Mouse (Mus musculus) gastrocnemius, postnatal 14 days (tissue): ENCODE data around the gene Taf7l. TPM values are rescaled to one million over a fixed set of nuclear protein-coding genes. Genes with fewer than 3 reads are reported as not detected.

Experiments used
- DNase-seq: peaks from one replicate; pipeline ENCODE4 v3.0.0; 2021; ENCODE audit warnings: mixed read lengths
- intact Hi-C: fragments of 180-260 bp; cut with DNase I; formaldehyde crosslinking; loops from one replicate; pipeline ENCODE4 v1.15.1; 2025; ENCODE audit warnings: low total_unique reads
- long read RNA-seq, 2 experiments: library from polyadenylated mRNA; stranded (forward); transcript quantifications; one replicate each; pipeline ENCODE4 v2.0.0; 2021
- total RNA-seq, 2 experiments: library from RNA; stranded (reverse); gene quantifications; 2 replicates each; pipeline ENCODE4 v1.2.3; 2021

The Taf7l gene
- total RNA-seq = not detected
- long read RNA-seq, experiment 1, partial matches to known transcripts = 0 of 1 reads
- long read RNA-seq, experiment 1, other reads (novel, unspliced or antisense) = 1 of 1 reads
- long read RNA-seq, experiment 2 = 0 reads

DNA sequence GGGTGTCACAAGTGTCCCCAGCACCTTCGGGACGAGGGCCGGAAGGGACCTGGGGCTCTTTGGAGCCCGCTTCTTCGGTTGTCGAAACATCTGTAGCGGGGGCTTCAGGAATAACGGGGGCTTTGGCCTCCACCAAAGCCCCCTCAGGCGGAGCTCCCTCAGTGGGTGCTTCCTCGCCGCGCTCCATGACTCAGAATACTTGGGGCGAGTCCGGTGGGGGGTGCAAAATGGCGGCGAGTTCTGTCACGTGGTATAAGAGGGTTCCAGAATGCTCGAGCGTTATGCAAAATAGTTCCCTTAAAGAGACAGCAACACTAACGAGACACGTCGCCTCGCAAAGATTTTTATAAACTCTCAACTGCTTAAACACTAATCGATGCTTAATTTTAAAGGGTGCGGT is at the start of gene Taf7l:
TSS of gene Taf7l (minus strand) at position 201 of the 400 bp plus-strand sequence.
- no peak for DNase-seq
- intact Hi-C loops = no loop called here

DNA sequence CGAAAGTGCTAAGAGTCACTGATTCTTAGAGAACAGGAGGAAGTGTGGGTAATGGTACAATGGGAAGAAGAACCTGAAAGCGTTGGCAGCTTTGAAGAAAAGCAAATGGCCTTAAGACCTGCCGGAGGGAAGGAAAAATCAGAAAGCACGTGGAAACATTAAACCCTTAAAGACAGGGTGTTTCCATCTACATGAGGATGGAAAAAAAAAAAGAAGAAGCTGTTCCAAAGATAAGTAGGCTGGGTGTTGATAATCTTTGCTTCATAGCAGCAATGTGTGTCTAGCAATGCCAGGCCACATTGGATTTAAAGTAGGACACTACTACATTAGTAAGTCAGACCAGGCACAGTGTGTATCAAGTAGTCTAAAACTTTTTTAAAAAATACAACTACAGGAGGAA is 49.0 kb upstream of the Taf7l start:
- intact Hi-C loops = no loop called here

DNA sequence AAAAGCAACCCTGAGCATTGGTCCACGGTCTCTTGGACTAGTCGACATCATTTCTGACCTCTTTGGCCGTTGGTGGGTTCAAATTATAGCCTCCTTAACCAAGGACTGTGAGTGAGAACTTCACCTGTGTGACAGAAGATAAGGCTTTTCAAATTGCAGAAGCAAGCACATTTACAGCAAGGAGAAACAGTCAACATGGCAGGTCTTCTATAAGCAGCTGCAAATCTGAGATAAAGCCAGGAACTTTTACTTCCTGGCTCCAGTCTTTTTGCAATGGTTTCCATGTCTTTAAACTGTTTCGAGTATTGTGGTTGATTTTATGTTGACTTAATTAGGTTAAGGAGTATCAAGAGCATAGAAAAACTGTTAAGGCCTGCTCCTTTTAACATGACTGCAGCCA is 47.5 kb upstream of the Taf7l start:
- DNase-seq = no peak
- intact Hi-C loops = no loop called here

More for the DNA sequence above, 49.0 kb upstream of the Taf7l start:
- DNase-seq = no peak

DNA sequence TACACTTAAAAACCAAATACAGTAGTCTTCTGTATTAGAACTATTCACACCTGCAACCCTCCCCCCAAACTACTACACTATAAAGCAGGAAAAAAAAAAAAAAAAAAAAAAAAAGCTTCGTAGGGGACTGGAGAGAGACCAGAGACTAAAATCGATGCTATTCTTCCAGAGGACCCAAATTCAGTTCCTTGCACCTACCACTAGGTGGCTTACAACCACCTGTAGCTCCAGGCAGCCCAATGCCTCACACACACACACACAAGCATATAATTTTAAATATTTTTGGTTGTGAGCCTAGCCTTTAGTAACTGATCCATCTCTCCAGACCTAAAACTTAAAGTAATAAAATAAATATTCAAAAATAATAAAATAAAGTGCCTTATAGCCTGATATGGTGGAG is 33.2 kb upstream of the Taf7l start:
- intact Hi-C loops = no loop called here

DNA sequence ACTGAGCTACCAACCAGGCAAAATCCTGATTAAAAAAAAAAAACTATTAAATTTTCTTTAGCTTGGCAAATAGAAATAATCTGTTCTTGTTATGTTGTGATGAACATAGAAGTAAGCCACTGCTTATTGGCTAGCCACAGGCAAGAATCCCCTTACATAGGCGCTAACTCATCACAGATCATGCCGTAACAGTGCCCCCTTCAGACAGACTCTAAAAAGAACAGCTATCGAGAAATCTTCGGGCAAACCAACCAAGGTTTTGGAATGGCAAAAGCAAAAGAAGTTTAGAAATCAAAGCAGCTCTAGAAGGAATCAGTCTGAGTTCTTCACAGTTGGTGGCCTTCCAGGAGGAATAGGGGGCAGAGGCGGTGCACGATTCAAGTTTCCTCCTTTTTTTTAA is 31.7 kb upstream of the Taf7l start:
- DNase-seq = no peak
- intact Hi-C loops = no loop called here

More for the DNA sequence above, 33.2 kb upstream of the Taf7l start:
- no peak for DNase-seq

DNA sequence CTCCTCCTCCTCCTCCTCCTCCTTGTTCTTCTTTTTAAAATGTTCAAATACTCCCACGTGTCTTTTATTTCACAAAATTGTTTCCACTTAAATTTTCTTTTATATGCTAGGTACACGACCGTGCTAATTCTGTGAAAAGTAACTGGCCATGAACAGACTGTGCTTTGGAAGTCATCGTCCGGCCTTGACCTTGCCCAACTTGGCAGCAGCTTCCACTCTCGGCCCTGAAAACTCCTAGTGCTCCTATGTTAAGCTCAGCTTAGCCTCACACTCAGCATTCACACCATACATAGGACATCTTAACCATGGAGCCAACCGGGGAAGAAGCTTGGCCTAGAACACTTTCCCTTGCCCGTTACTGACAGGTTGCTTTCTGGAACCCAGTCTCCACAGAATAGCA is 24.4 kb upstream of the Taf7l start:
- intact Hi-C loops = no loop called here
- no peak for DNase-seq

DNA sequence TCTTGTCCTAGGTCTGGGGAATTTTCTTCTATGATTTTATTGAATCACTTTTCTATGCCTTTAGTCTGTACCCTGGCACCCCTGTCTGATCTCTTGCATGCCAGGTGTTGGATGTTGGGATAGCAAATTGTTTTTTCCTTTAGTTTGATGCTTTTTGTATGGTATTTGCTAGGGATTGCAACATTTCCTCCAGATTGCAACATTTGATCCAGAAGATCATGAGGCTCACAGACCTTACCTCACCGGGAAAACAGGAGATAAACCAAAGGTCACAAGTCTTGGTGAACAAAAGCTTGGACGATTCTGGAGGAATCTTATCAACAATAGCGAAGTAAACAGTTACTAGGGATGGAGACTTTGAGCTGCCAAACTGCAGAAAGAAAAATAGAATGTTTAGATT is 5.4 kb upstream of the Taf7l start:
- no peak for DNase-seq
- intact Hi-C loops = no loop called here

DNA sequence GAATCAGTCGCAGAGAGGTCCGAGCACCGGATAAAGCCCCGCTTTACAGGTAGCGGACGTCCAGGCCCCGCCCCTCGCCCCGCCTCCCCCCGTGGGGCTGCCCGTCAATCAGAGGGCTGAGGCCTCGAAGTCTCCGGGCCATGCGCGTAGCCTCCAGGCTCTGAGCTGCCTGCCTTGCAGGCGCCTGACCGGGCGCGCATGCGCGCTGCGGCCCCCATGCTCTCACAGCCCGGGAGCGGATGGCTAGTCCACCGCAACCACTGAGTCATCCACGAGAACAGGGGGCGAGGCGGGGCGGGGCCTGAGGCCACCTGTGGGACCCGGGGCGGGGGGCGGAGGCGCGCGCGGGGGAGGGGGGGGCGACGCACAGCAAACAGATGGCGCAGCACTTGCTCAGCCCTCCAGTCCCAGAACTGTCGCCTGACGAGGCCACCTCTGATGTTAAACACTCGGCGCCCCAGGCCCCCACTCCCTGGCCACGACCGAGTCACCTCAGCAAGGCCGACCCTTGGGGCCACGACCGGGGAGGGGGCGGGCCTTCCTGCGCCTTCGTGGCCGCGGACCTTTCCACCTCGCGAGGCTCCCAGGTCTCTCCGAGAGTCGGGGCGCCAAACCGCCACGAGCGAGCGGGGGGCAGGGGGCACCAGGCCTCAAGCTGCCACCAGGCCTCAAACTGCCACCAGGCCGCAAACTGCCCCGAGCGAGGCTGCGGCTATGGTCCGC is 1.1 kb downstream of the Taf7l start:
- DNase-seq = no peak
- intact Hi-C loops = no loop called here

DNA sequence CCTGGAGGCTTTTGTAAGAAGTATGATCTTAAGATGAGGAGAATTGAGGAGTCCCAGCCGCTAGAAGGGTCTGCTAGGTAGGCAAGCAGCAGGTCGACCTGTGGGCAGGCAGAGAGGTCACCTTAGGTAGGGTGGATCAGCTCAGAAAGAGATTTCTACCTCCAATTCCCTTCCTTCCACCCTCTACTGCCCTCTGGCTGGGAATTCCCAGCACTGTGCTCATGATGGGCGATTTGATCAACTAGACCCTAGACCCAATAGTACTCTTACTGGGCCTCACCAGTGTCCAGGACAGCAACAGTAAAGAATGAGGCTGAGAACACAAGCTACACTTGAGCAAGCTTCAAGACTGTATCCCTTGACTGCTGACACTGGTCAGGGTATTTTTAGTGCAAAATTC is 49.0 kb downstream of the Taf7l start:
- intact Hi-C loops = no loop called here
- no peak for DNase-seq

DNA sequence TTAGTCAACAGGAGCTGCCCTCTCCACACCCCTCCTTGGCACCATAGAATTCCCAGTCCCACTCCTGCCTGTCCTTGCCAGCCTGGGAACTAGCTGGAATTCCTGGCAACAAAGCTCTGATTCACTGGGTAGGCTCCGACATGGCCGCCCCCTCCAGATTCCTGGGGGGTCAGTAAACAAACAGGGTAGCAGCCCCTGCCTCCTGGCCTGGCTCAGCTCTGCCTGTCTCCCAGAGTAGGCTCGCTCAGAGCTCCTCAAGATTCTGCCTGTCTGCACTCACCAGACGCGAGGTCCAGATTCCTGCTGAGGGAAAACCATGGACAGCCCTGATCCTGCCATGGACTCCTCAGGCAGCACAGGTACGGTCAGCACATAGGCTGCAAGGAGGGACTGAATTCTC is 49.5 kb downstream of the Taf7l start:
- intact Hi-C loops = no loop called here
- DNase-seq = no peak

DNA sequence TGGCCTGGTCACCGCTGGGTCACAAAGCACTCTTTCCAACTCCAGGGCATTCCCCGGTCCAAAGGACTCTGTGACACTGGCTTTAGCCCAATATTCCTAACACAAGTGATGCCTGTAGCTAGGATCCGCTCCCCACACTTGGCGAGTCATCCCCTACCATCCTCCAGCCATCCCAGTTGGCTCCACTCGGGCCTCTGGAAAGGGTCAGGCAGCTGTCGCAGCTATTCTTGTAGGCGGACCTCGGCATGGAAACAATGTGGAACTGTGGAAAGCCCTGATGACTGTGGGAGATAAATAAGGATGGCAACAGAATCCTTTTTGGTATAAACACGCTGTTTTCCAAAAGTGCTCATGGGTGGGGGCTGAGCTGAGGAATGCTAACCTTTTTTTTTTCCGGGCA is 50.5 kb downstream of the Taf7l start:
- intact Hi-C loops = no loop called here
- DNase-seq = peak; percentile 32

DNA sequence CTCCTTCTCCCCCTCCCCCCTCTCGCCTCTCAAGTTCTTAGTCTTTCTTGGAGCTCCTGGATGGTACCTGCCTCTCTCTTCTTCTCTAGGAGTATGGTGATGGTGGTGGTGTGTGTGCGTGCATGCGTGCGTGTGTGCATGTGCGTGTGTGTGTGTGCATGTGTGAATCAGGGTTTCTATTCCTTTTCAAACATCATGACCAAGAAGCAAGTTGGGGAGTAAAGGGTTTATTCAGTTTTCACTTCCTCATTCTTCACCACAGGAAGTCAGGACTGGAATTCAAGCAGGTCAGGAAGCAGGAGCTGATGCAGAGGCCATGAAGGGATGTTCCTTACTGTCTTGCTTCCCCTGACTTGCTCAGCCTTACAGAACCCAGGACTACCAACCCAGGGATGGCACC is 52.0 kb downstream of the Taf7l start:
- no peak for DNase-seq
- intact Hi-C loops = no loop called here

DNA sequence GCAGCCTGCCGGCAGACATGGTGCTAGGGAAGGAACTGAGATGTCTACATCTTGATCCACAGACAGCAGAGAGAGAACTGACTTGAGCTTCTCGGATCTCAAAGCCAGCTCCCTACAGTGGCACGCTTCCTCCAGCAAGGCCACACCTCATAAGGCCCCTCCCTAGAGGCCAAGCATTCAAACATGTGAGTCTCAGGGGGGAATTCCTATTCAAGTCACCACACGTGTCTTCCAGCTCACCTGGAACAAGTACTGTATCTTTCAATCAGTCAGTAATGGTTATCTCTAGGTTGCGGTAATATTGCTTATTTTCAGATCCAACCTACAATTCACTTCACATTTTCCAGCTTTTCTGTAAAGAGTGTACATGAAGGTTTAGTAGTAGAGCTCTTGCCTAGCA is 56.2 kb downstream of the Taf7l start:
- no peak for DNase-seq
- intact Hi-C loops = no loop called here

DNA sequence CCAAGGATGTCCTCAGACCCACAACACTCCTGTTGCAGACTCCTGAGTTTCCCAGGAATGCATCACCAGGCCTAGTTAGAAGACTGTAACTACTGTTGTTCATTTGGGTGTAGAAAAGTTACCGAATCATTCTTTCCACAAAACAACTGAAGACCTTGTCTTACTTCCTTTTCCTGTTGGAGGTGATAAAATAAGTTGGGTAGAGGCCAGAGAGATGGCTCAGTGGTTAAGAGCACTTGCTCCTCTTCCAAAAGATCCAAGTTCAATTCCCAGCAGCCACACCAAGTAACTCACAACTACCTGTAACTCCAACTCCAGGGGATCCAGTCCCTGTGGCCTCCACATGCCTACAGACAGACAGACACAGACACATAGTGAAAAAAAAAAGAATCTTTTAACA is 64.2 kb downstream of the Taf7l start:
- intact Hi-C loops = no loop called here
- DNase-seq = no peak

Other genes starting within 250 kb of the Taf7l start
- 10 to 100 TPM in 1 of 2 experiments, 1 to 10 TPM in 1; 8.7 to 13.2 TPM for gene Trmt2b, start 199.5 kb downstream of the Taf7l start, total RNA-seq
- under 1 TPM; 0.80 to 0.84 TPM for gene Tmem35a, start 181.3 kb downstream of the Taf7l start, total RNA-seq
- 1 to 10 TPM; 1.4 to 1.5 TPM for gene Cenpi, start 168.4 kb downstream of the Taf7l start, total RNA-seq
- 10 to 100 TPM in 1 of 2 experiments, 1 to 10 TPM in 1; 5.6 to 15.6 TPM for gene Drp2, start 71.9 kb downstream of the Taf7l start, total RNA-seq
- 10 to 100 TPM; 14.6 to 19.1 TPM for gene Timm8a1, start 65.4 kb upstream of the Taf7l start, total RNA-seq
- under 1 TPM; 0.27 to 0.62 TPM for gene Btk, start 107.1 kb upstream of the Taf7l start, total RNA-seq
- gene Rpl36a, start 109.2 kb upstream of the Taf7l start, total RNA-seq = 100 to 1,000 TPM; 195 to 198 TPM
- gene Gla, start 124.6 kb upstream of the Taf7l start, total RNA-seq = 1 to 10 TPM; 1.8 TPM
- 10 to 100 TPM; 49.6 to 52.6 TPM for gene Hnrnph2, start 124.7 kb upstream of the Taf7l start, total RNA-seq
- 10 to 100 TPM; 13.2 to 20.1 TPM for gene Armcx4, start 210.0 kb upstream of the Taf7l start, total RNA-seq
- 1 to 10 TPM; 5.6 to 6.6 TPM for gene Armcx1, start 241.5 kb upstream of the Taf7l start, total RNA-seq